Mouse (Mus musculus): ENCODE results near the gene Rnaseh2a. TPM values are rescaled to one million over a fixed set of nuclear protein-coding genes. Genes with fewer than 3 reads are reported as not detected.
"Not testable (repeated sequence)": the region's sequence is repeated elsewhere in the genome, so short reads cannot be mapped to it uniquely, and the experiment has no call there.

Rnaseh2a gene
- polyA plus RNA-seq, 1 experiment from 2014 or later = 173 TPM

GRCm38 (mm10) chr8:84912391-84912790, 57.2 kb downstream of the Rnaseh2a start:
- Histone ChIP-seq H3K9me3 (peaks cover 4% of the 10 kb centered on the region; the same call in 1 of the 2 replicates), H3K4me3 (peak overlapping the region; percentile 56), H3K27me3 (ENCODE audit: poor library complexity, severe bottlenecking) (peaks cover 86% of the 10 kb centered on the region), H3K27ac (no peak overlapping the region), H3K4me1 (peaks cover 35% of the 10 kb centered on the region), H3K36me3 (replicated peaks) (peaks cover 10% of the 10 kb centered on the region)
- 21% methylated on average over 27 of the region's 27 CpGs for WGBS
- no peak for DNase-seq (ENCODE audit: extremely low spot score, low spot score)

- Histone ChIP-seq H3K4me1 (peaks cover 35% of the 10 kb centered on the region), H3K9me3 (peaks cover 4% of the 10 kb centered on the region; the same call in 1 of the 2 replicates), H3K27ac (no peak overlapping the region), H3K27me3 (ENCODE audit: poor library complexity, severe bottlenecking) (peaks cover 81% of the 10 kb centered on the region), H3K36me3 (replicated peaks) (peaks cover 10% of the 10 kb centered on the region), H3K4me3 (peak overlapping the region; percentile 56; the same call in 1 of the 2 replicates)
- no peak for DNase-seq (ENCODE audit: extremely low spot score, low spot score)
- WGBS = 82% methylated on average over 9 of the region's 9 CpGs
These were observed 57.7 kb downstream of the Rnaseh2a start for GRCm38 (mm10) chr8:84911854-84912253.

- no peak overlapping the region for H3K4me3 ChIP-seq
- H3K9me3 ChIP-seq = peaks cover 4% of the 10 kb centered on the region; the same call in 1 of the 2 replicates
- H3K27me3 ChIP-seq (ENCODE audit: poor library complexity, severe bottlenecking) = peaks cover 71% of the 10 kb centered on the region
- WGBS = 89% methylated on average over 6 of the region's 6 CpGs
- peaks cover 5% of the 10 kb centered on the region for H3K36me3 ChIP-seq (replicated peaks)
- no peak for DNase-seq (ENCODE audit: extremely low spot score, low spot score)
- peaks cover 35% of the 10 kb centered on the region for H3K4me1 ChIP-seq
- no peak overlapping the region for H3K27ac ChIP-seq
These were observed 59.0 kb downstream of the Rnaseh2a start for GRCm38 (mm10) chr8:84910551-84910950.

- H3K27ac ChIP-seq = no peak overlapping the region
- H3K9me3 ChIP-seq = peaks cover 4% of the 10 kb centered on the region; the same call in 1 of the 2 replicates
- 90% methylated on average over 5 of the region's 5 CpGs for WGBS
- DNase-seq (ENCODE audit: extremely low spot score, low spot score) = no peak
- H3K36me3 ChIP-seq (replicated peaks) = peaks cover 5% of the 10 kb centered on the region
- peaks cover 35% of the 10 kb centered on the region for H3K4me1 ChIP-seq
- no peak overlapping the region for H3K4me3 ChIP-seq
- peaks cover 71% of the 10 kb centered on the region for H3K27me3 ChIP-seq (ENCODE audit: poor library complexity, severe bottlenecking)
These were observed 59.6 kb downstream of the Rnaseh2a start for GRCm38 (mm10) chr8:84909949-84910348.

GRCm38 (mm10) chr8:84909162-84909767, 60.3 kb downstream of the Rnaseh2a start:
- no peak for DNase-seq (ENCODE audit: extremely low spot score, low spot score)
- Histone ChIP-seq H3K36me3 (replicated peaks) (peaks cover 5% of the 10 kb centered on the region), H3K9me3 (peaks cover 4% of the 10 kb centered on the region; the same call in 1 of the 2 replicates), H3K4me3 (peak overlapping the region; percentile 59), H3K4me1 (peaks cover 35% of the 10 kb centered on the region), H3K27ac (peak overlapping the region; percentile 82), H3K27me3 (ENCODE audit: poor library complexity, severe bottlenecking) (peaks cover 71% of the 10 kb centered on the region)
- 51% methylated on average over 20 of the region's 20 CpGs for WGBS

- no peaks in the 10 kb centered on the region for H3K9me3 ChIP-seq
- DNase-seq (ENCODE audit: extremely low spot score, low spot score) = peak; percentile 95
- 2% methylated on average over 45 of the region's 45 CpGs for WGBS
- H3K4me3 ChIP-seq = peak within 1 kb of the TSS; percentile 59
- peak within 1 kb of the TSS; percentile 82 for H3K27ac ChIP-seq
- H3K27me3 ChIP-seq (ENCODE audit: poor library complexity, severe bottlenecking) = peaks cover 69% of the 10 kb centered on the region
- H3K36me3 ChIP-seq (replicated peaks) = peaks cover 5% of the 10 kb centered on the region
- H3K4me1 ChIP-seq = peaks cover 34% of the 10 kb centered on the region
These were observed 61.0 kb downstream of the Rnaseh2a start, which contains the start of gene Dnase2a for GRCm38 (mm10) chr8:84908421-84909161. Gene Dnase2a (plus strand): TSS chr8:84908560.

- H3K27me3 ChIP-seq (ENCODE audit: poor library complexity, severe bottlenecking) = peaks cover 65% of the 10 kb centered on the region
- not testable (repeated sequence) for DNase-seq (ENCODE audit: extremely low spot score, low spot score); H3K9me3 ChIP-seq; H3K36me3 ChIP-seq (replicated peaks)
- 28% methylated on average over 7 of the region's 7 CpGs for WGBS
- H3K27ac ChIP-seq = peak overlapping the region; percentile 82; the same call in 1 of the 2 replicates
- peak overlapping the region; percentile 59 for H3K4me3 ChIP-seq
- peaks cover 34% of the 10 kb centered on the region for H3K4me1 ChIP-seq
These were observed 61.6 kb downstream of the Rnaseh2a start for GRCm38 (mm10) chr8:84907979-84908378.

- Histone ChIP-seq H3K27ac (no peak overlapping the region), H3K27me3 (ENCODE audit: poor library complexity, severe bottlenecking) (peaks cover 64% of the 10 kb centered on the region), H3K4me3 (no peak overlapping the region), H3K4me1 (peaks cover 34% of the 10 kb centered on the region), H3K9me3 (no peaks in the 10 kb centered on the region), H3K36me3 (replicated peaks) (peaks cover 5% of the 10 kb centered on the region)
- no peak for DNase-seq (ENCODE audit: extremely low spot score, low spot score)
- WGBS = 81% methylated on average over 8 of the region's 8 CpGs
These were observed 62.1 kb downstream of the Rnaseh2a start for GRCm38 (mm10) chr8:84907493-84907892.

GRCm38 (mm10) chr8:84907037-84907436, 62.5 kb downstream of the Rnaseh2a start:
- H3K27ac ChIP-seq = no peak overlapping the region
- no peak for DNase-seq (ENCODE audit: extremely low spot score, low spot score)
- H3K27me3 ChIP-seq (ENCODE audit: poor library complexity, severe bottlenecking) = peaks cover 64% of the 10 kb centered on the region
- peaks cover 5% of the 10 kb centered on the region for H3K36me3 ChIP-seq (replicated peaks)
- no peak overlapping the region for H3K4me3 ChIP-seq
- 95% methylated on average over 9 of the region's 9 CpGs for whole genome bisulfite sequencing
- peaks cover 35% of the 10 kb centered on the region for H3K4me1 ChIP-seq
- H3K9me3 ChIP-seq = no peaks in the 10 kb centered on the region

Small RNA genes lying within 50 kb of the gene (microRNA-seq; reads per million reads assigned to microRNA genes)
- not detected for gene Gm24197

Other genes with a start within 250 kb of the Rnaseh2a start
- 1.3 and 2.1 TPM in 2 replicates for gene G430095P16Rik, start 246.8 kb downstream of the Rnaseh2a start, polyA plus RNA-seq (2016; fragmentation: Nextera tagmentation; extraction: Ambion mirVana)
- 0.46 and 1.8 TPM in 2 replicates for gene Nfix, start 169.4 kb downstream of the Rnaseh2a start, polyA plus RNA-seq (2016; fragmentation: Nextera tagmentation; extraction: Ambion mirVana)
- gene Dand5, start 146.9 kb downstream of the Rnaseh2a start, polyA plus RNA-seq (2016; fragmentation: Nextera tagmentation; extraction: Ambion mirVana) = 2.9 and 3.5 TPM in 2 replicates
- 49.1 and 49.6 TPM in 2 replicates for gene Gadd45gip1, start 138.2 kb downstream of the Rnaseh2a start, polyA plus RNA-seq (2016; fragmentation: Nextera tagmentation; extraction: Ambion mirVana)
- 130 and 137 TPM in 2 replicates for gene Rad23a, start 129.1 kb downstream of the Rnaseh2a start, polyA plus RNA-seq (2016; fragmentation: Nextera tagmentation; extraction: Ambion mirVana)
- 735 and 764 TPM in 2 replicates for gene Calr, start 122.8 kb downstream of the Rnaseh2a start, polyA plus RNA-seq (2016; fragmentation: Nextera tagmentation; extraction: Ambion mirVana)
- gene Farsa, start 112.8 kb downstream of the Rnaseh2a start, polyA plus RNA-seq (2016; fragmentation: Nextera tagmentation; extraction: Ambion mirVana) = 143 and 144 TPM in 2 replicates
- 91.1 and 92.7 TPM in 2 replicates for gene Syce2, start 97.7 kb downstream of the Rnaseh2a start, polyA plus RNA-seq (2016; fragmentation: Nextera tagmentation; extraction: Ambion mirVana)
- gene Gcdh, start 75.8 kb downstream of the Rnaseh2a start, polyA plus RNA-seq (2016; fragmentation: Nextera tagmentation; extraction: Ambion mirVana) = 44.6 and 49.6 TPM in 2 replicates
- gene Klf1, start 67.8 kb downstream of the Rnaseh2a start, polyA plus RNA-seq (2016; fragmentation: Nextera tagmentation; extraction: Ambion mirVana) = 18.3 and 24.3 TPM in 2 replicates
- gene Dnase2a, start 61.2 kb downstream of the Rnaseh2a start, polyA plus RNA-seq (2016; fragmentation: Nextera tagmentation; extraction: Ambion mirVana) = 7.9 and 9.2 TPM in 2 replicates
- 2.6 and 3.8 TPM in 2 replicates for gene Mast1, start 32.4 kb downstream of the Rnaseh2a start, polyA plus RNA-seq (2016; fragmentation: Nextera tagmentation; extraction: Ambion mirVana)
- gene Rtbdn, start 22.8 kb downstream of the Rnaseh2a start, polyA plus RNA-seq (2016; fragmentation: Nextera tagmentation; extraction: Ambion mirVana) = 1.3 and 1.8 TPM in 2 replicates
- not detected in 2 replicates for gene Gm49661, start 334 bp downstream of the Rnaseh2a start, polyA plus RNA-seq (2016; fragmentation: Nextera tagmentation; extraction: Ambion mirVana)
- 1,199 and 1,255 TPM in 2 replicates for gene Prdx2, start 180 bp downstream of the Rnaseh2a start, polyA plus RNA-seq (2016; fragmentation: Nextera tagmentation; extraction: Ambion mirVana)
- 3.8 and 4.0 TPM in 2 replicates for gene Junb, start 9.0 kb upstream of the Rnaseh2a start, polyA plus RNA-seq (2016; fragmentation: Nextera tagmentation; extraction: Ambion mirVana)
- gene Hook2, start 20.8 kb upstream of the Rnaseh2a start, polyA plus RNA-seq (2016; fragmentation: Nextera tagmentation; extraction: Ambion mirVana) = 18.3 and 19.0 TPM in 2 replicates
- not detected in 2 replicates for gene Best2, start 44.8 kb upstream of the Rnaseh2a start, polyA plus RNA-seq (2016; fragmentation: Nextera tagmentation; extraction: Ambion mirVana)
- 164 and 166 TPM in 2 replicates for gene Asna1, start 55.5 kb upstream of the Rnaseh2a start, polyA plus RNA-seq (2016; fragmentation: Nextera tagmentation; extraction: Ambion mirVana)
- gene Trir, start 57.1 kb upstream of the Rnaseh2a start, polyA plus RNA-seq (2016; fragmentation: Nextera tagmentation; extraction: Ambion mirVana) = 123 and 142 TPM in 2 replicates
- 31.5 and 33.2 TPM in 2 replicates for gene Tnpo2, start 67.1 kb upstream of the Rnaseh2a start, polyA plus RNA-seq (2016; fragmentation: Nextera tagmentation; extraction: Ambion mirVana)
- gene Fbxw9, start 90.3 kb upstream of the Rnaseh2a start, polyA plus RNA-seq (2016; fragmentation: Nextera tagmentation; extraction: Ambion mirVana) = 22.9 and 26.3 TPM in 2 replicates
- not detected in 2 replicates for gene Gm5741, start 98.2 kb upstream of the Rnaseh2a start, polyA plus RNA-seq (2016; fragmentation: Nextera tagmentation; extraction: Ambion mirVana)
- gene Dhps, start 102.0 kb upstream of the Rnaseh2a start, polyA plus RNA-seq (2016; fragmentation: Nextera tagmentation; extraction: Ambion mirVana) = 67.2 and 68.5 TPM in 2 replicates
- 139 and 142 TPM in 2 replicates for gene Wdr83os, start 111.0 kb upstream of the Rnaseh2a start, polyA plus RNA-seq (2016; fragmentation: Nextera tagmentation; extraction: Ambion mirVana)
- gene Wdr83, start 111.5 kb upstream of the Rnaseh2a start, polyA plus RNA-seq (2016; fragmentation: Nextera tagmentation; extraction: Ambion mirVana) = 58.4 and 63.3 TPM in 2 replicates
- 21.9 and 24.1 TPM in 2 replicates for gene Man2b1, start 113.5 kb upstream of the Rnaseh2a start, polyA plus RNA-seq (2016; fragmentation: Nextera tagmentation; extraction: Ambion mirVana)
- 1.3 and 1.9 TPM in 2 replicates for gene Zfp791, start 153.3 kb upstream of the Rnaseh2a start, polyA plus RNA-seq (2016; fragmentation: Nextera tagmentation; extraction: Ambion mirVana)
- not detected in 2 replicates for gene Cks1brt, start 182.2 kb upstream of the Rnaseh2a start, polyA plus RNA-seq (2016; fragmentation: Nextera tagmentation; extraction: Ambion mirVana)